Mouse (Mus musculus) right cerebral cortex, postnatal 10 days (tissue): ENCODE measurements at regions not wholly inside any gene's neighbourhood (a gene's known extent, or its start where the extent isn't known, plus 50 kb on each side); places are given as distances from the start of the nearest gene placed in this dataset.
"Not testable (repeated sequence)": the region's sequence is repeated elsewhere in the genome, so short reads cannot be mapped to it uniquely, and the experiment has no call there.

Source experiments
- DNase-seq, 2 experiments: peaks; one replicate each; pipeline ENCODE4 v3.0.0; 2021; ENCODE audit warnings: low spot score in 2 of 2

GRCm38 (mm10) chr5:22670296-22670695, 75.6 kb upstream of the Lhfpl3 start:
- DNase-seq, result peak in 1 of 2 experiments; percentile 16

GRCm38 (mm10) chr5:22641233-22641632, 91.0 kb upstream of the Orc5 start:
- DNase-seq, result no peak

- not testable (repeated sequence) for DNase-seq
Observed at GRCm38 (mm10) chr5:22616989-22617388, 66.8 kb upstream of the Orc5 start.
